Mouse (Mus musculus): ENCODE data around the gene Fam172a.

GRCm38 (mm10) chr13:78210029-78210747, 508.4 kb downstream of the Fam172a start:
- TF ChIP-seq POLR2A (IDR thresholded peaks at IDR 0.05; ENCODE audit: low read depth, low read length) (no peak), CTCF (IDR thresholded peaks at IDR 0.05; ENCODE audit: borderline replicate concordance, insufficient read depth, low read length) (no peak)
